Mouse (Mus musculus) retina, postnatal 7 days (tissue): ENCODE data around the gene Olfr479.
"Not testable (repeated sequence)": the region's sequence is repeated elsewhere in the genome, so short reads cannot be mapped to it uniquely, and the experiment has no call there.

Source experiments
- DNase-seq: peaks from one replicate; pipeline ENCODE4 v3.0.0-alpha.2; 2012; ENCODE audit warnings: low read depth, low spot score

The Olfr479 gene

DNA sequence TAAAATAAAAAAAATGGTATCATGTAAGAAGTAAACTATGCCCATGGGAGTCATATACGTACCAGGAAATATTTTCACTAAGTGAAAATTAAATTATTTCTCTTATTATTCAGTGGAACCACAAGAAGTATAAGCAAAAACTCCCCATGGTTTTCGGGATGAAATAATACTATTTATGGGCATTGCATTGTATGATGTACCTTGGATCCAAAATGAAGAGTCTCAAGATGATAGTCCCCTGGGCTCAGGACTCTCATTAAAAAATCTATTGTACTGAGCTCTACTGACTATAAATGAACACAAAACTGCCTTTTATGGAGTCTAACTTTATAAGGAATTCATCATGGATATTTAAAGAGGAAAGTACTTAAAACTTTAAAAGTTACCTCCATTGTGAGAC lies at the start of gene Olfr479:
Olfr479 (plus strand) TSS at position 301 of the 400 bp plus-strand sequence.
- DNase-seq = no peak

- not testable (repeated sequence) for DNase-seq
These were observed 36.2 kb upstream of the Olfr479 start for GRCm38 (mm10) chr7:108014256-108014655.

DNA sequence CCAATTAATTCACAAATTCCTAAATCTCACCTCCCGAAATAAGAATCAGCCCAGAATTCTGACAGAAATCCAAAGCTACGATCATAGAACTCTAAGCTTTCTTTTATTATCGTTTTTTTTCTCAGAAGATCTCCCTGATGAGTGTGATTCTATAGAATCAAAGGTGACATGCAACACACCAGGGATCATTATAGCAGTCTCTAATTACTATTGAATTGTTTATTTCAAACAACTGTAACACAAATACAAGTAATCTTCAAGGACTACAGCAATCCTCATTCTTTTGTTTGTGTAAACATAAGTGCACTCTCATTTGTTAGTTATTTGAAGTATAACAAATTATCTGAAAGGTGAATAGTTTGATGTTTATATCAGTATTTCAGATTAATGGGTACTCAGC lies 16.6 kb upstream of the Olfr479 start, which contains the start of gene Olfr478:
Olfr478 (minus strand) TSS at position 101 of the 400 bp plus-strand sequence.
- DNase-seq = no peak

GRCm38 (mm10) chr7:108067246-108067645 lies 16.8 kb downstream of the Olfr479 start, which contains the start of gene Olfr480:
Gene Olfr480, minus strand, starts transcription at chr7:108067346.
- DNase-seq = no peak

GRCm38 (mm10) chr7:108079555-108079954 lies 29.1 kb downstream of the Olfr479 start, which contains the start of gene Olfr481:
Gene Olfr481, plus strand, starts transcription at chr7:108079855.
- DNase-seq = no peak

DNA sequence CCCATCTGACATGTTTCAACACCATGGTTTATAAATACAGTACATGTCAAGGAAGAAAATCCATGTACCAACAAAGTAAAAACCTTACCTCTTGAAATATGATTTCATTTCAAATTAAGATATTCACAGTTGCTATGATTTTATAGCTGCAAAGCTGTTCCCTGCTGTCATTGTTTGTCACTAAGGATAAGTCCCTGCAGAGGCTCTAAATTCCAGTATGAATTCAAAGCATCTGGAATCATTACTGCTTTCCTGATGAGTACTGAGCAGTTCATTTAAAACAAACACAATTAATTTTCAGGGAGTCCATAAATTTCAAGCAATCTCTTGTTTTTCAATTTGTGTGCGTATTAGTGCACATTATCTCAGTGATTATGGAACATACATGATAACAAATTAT lies 47.0 kb downstream of the Olfr479 start, which contains the start of gene Olfr482:
Olfr482 (minus strand) TSS at position 101 of the 400 bp plus-strand sequence.
- DNase-seq = no peak

DNA sequence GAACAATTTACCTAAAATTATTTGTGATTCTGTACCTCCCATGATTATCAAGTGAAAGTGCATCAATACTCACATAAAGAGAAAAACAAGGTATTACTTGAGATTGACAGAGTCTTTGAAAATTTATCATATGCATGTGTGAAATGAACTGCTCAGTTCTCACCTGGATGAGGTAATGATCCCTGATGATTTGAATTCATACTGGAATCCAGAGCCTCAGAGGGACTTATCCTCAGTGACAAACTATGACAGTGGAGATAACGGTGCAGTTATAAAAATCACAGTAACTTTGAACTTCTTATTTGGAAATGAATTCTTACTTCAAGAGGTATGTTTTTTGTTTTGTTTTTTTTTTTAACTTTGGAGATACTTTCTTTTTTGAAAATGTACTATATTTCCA lies 50.1 kb downstream of the Olfr479 start, which contains the start of gene Olfr483:
Olfr483 (plus strand) TSS at position 301 of the 400 bp plus-strand sequence.
- DNase-seq = no peak
